Mouse (Mus musculus) central nervous system, embryonic 14 days (tissue): ENCODE data around the gene H2-Eb1. TPM values are rescaled to one million over a fixed set of nuclear protein-coding genes. Genes with fewer than 3 reads are reported as not detected.

Experiments
- polyA plus RNA-seq: library from polyadenylated mRNA; depleted of rRNA; stranded (reverse); fragments of >200 nt; gene quantifications from 2 replicates; pipeline ENCODE4 v1.2.3, GENCODE M21; 2012; rRNA removed

Gene H2-Eb1
- 1.2 and 2.2 TPM in 2 replicates for polyA plus RNA-seq

DNA sequence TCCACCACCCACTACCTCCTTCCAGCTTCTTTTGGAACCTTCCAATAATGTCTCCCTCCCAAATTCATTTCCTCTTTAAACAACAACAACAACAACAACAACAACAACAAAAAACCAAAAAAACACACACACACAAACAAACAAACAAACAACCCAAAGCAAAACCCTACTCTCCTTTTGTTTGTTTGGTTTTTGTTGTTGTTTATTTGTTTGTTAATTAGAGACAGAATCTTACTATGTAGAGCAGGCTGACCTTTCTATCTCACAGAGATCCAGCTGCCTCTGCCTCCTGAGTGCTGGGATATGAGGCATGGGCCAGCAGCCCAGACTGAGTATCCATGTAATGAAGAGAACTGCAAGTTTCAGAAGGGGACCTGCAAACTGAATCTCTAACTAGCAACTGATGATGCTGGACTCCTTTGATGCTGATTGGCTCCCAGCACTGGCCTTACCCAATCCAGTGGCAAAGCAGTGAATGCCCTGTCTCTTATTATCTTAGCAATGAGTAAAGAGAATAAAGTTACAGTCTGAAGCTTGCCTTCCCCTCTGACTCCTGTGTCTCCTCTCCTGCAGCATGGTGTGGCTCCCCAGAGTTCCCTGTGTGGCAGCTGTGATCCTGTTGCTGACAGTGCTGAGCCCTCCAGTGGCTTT lies at the start of gene H2-Eb1:
Gene H2-Eb1 (plus strand): TSS at position 488 of the 651 bp plus-strand sequence.

GRCm38 (mm10) chr17:34257594-34258375 lies 47.9 kb upstream of the H2-Eb1 start, which contains the start of gene H2-Ab1:
Gene H2-Ab1, plus strand, starts transcription at chr17:34257689.

GRCm38 (mm10) chr17:34287648-34288047 lies 18.0 kb upstream of the H2-Eb1 start, which contains the start of gene H2-Aa:
Gene H2-Aa, minus strand, starts transcription at chr17:34287823.

DNA sequence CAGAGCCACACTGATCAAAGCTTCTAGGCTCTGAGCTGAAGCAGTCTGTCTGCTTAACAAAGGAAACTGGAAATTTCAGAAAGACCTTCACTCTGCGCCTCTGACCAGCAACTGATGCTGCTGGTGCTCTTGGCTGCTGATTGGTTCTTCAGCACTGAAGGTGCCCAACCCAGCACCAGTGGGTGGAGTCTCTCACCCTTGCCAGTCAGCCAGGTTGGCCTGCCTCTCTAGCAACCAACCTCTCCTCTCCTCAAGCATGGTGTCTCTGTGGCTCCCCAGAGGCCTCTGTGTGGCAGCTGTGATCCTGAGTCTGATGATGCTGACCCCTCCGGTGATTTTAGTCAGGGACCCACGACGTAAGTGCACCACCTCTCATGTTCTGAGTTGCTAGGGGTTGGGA lies 19.8 kb downstream of the H2-Eb1 start, which contains the start of gene H2-Eb2:
Gene H2-Eb2 (plus strand): TSS at position 230 of the 400 bp plus-strand sequence.

DNA sequence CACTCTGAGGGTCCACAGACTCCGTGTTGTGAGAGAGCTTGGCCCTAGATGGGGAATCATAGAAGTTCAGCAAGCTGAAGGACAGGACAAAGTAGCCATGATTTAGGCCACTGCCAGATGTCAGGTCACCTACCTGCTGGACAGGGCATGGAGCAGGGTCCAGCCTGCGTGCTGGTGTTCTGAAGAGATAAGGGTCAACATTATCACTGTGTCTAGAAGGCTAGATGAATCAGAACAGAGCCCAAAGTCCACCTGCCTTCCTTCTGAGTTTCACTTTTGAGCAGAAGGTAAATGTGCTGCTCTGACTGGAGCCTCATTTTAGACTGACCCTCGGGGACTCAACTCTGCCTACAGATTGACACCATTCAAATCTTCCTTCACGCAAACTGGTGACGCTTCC lies 48.9 kb downstream of the H2-Eb1 start, which contains the start of gene Btnl2:
Gene Btnl2 (plus strand): TSS at position 284 of the 400 bp plus-strand sequence.

Other genes starting within 250 kb of the H2-Eb1 start
- gene H2-Oa, start 213.5 kb upstream of the H2-Eb1 start, polyA plus RNA-seq = 0.15 and 0.29 TPM in 2 replicates
- 10.2 and 10.5 TPM in 2 replicates for gene H2-DMa, start 186.3 kb upstream of the H2-Eb1 start, polyA plus RNA-seq
- gene Brd2, start 183.2 kb upstream of the H2-Eb1 start, polyA plus RNA-seq = 206 and 231 TPM in 2 replicates
- 0.15 and 0.29 TPM in 2 replicates for gene H2-DMb2, start 162.6 kb upstream of the H2-Eb1 start, polyA plus RNA-seq
- gene H2-DMb1, start 152.8 kb upstream of the H2-Eb1 start, polyA plus RNA-seq = 1.0 and 1.9 TPM in 2 replicates
- 2.8 and 4.5 TPM in 2 replicates for gene Tap1, start 118.3 kb upstream of the H2-Eb1 start, polyA plus RNA-seq
- 1.8 and 2.6 TPM in 2 replicates for gene Psmb9, start 118.1 kb upstream of the H2-Eb1 start, polyA plus RNA-seq
- gene Psmb8, start 108.1 kb upstream of the H2-Eb1 start, polyA plus RNA-seq = 5.1 and 6.8 TPM in 2 replicates
- gene Tap2, start 102.3 kb upstream of the H2-Eb1 start, polyA plus RNA-seq = 1.3 and 2.0 TPM in 2 replicates
- gene H2-Ob, start 67.0 kb upstream of the H2-Eb1 start, polyA plus RNA-seq = 0.07 TPM in 1 of 2 replicates, not detected in the other
- 1.9 and 2.8 TPM in 2 replicates for gene H2-Ab1, start 48.2 kb upstream of the H2-Eb1 start, polyA plus RNA-seq
- 0.54 and 1.0 TPM in 2 replicates for gene H2-Aa, start 18.0 kb upstream of the H2-Eb1 start, polyA plus RNA-seq
- 0.16 and 0.19 TPM in 2 replicates for gene H2-Eb2, start 19.8 kb downstream of the H2-Eb1 start, polyA plus RNA-seq
- 0.03 and 0.05 TPM in 2 replicates for gene Btnl2, start 49.0 kb downstream of the H2-Eb1 start, polyA plus RNA-seq
- not detected in 2 replicates for gene Btnl1, start 71.3 kb downstream of the H2-Eb1 start, polyA plus RNA-seq
- 10.5 and 11.5 TPM in 2 replicates for gene BC051142, start 93.0 kb downstream of the H2-Eb1 start, polyA plus RNA-seq
- gene Btnl4, start 171.5 kb downstream of the H2-Eb1 start, polyA plus RNA-seq = not detected in 2 replicates
- gene Btnl6, start 211.5 kb downstream of the H2-Eb1 start, polyA plus RNA-seq = not detected in 2 replicates